In genomic region chr14:114854324-114855054, GRCm38 (mm10) we compare ENCODE assay signal across 8 mouse cellular contexts.
DNase-seq lines count a peak whose midpoint lies in the region; ATAC-seq and TF ChIP-seq lines count a peak whose summit lies in the region.

No protein-coding gene starts in this region.

- peaks cover 19% of the 10 kb centered on the region for H3K4me1 ChIP-seq in embryonic facial prominence, embryonic 13.5 days
- H3K4me1 ChIP-seq in intestine, postnatal 0 days (replicated peaks; ENCODE audit: control insufficient read depth, insufficient read depth, low read length): no peaks in the 10 kb centered on the region
- peaks cover 20% of the 10 kb centered on the region for H3K4me1 ChIP-seq in neural tube, embryonic 11.5 days (ENCODE audit: control insufficient read depth, insufficient read depth, low read length)

- peak; percentile 78 for TF ChIP-seq CTCF in intestine, postnatal 0 days (IDR thresholded peaks at IDR 0.05; ENCODE audit: low read depth)

- peak; percentile 70 for ATAC-seq in CD4-positive, CD25-positive, alpha-beta regulatory T cell, adult 4 months
- ATAC-seq in embryonic facial prominence, embryonic 13.5 days (ENCODE audit: insufficient number of reproducible peaks, insufficient read depth, low FRiP score, low TSS enrichment, low read depth): no peak
- no peak for ATAC-seq in intestine, postnatal 0 days
- ATAC-seq in neural tube, embryonic 11.5 days (ENCODE audit: insufficient read depth, low FRiP score, low TSS enrichment): peak; percentile 54; the same call in 1 of the 2 replicates

- no peak overlapping the region for H3K9ac ChIP-seq in embryonic facial prominence, embryonic 13.5 days
- no peak overlapping the region for H3K9ac ChIP-seq in intestine, postnatal 0 days (ENCODE audit: low read depth, low read length)
- no peak overlapping the region for H3K9ac ChIP-seq in neural tube, embryonic 11.5 days (ENCODE audit: low read length)

- intact Hi-C loops in heart, postnatal 25 days (cut with DNase I): loop anchor here (1.0 to 5.0 kb wide), 3 partner anchors 59 to 188 kb away; no protein-coding TSS in a partner anchor

- H3K9me3 ChIP-seq in embryonic facial prominence, embryonic 13.5 days: no peaks in the 10 kb centered on the region
- no peaks in the 10 kb centered on the region for H3K9me3 ChIP-seq in intestine, postnatal 0 days (ENCODE audit: control insufficient read depth)
- H3K9me3 ChIP-seq in neural tube, embryonic 11.5 days (ENCODE audit: control insufficient read depth, low read length): no peaks in the 10 kb centered on the region

- H3K36me3 ChIP-seq in embryonic facial prominence, embryonic 13.5 days: no peaks in the 10 kb centered on the region
- H3K36me3 ChIP-seq in intestine, postnatal 0 days (ENCODE audit: control insufficient read depth, insufficient read depth): no peaks in the 10 kb centered on the region
- H3K36me3 ChIP-seq in neural tube, embryonic 11.5 days (ENCODE audit: control insufficient read depth, insufficient read depth, low read length): no peaks in the 10 kb centered on the region

- peak overlapping the region; percentile 22; the same call in 1 of the 2 replicates for H3K4me2 ChIP-seq in embryonic facial prominence, embryonic 13.5 days
- no peak overlapping the region for H3K4me2 ChIP-seq in intestine, postnatal 0 days (replicated peaks; ENCODE audit: low read depth)
- no peak overlapping the region for H3K4me2 ChIP-seq in neural tube, embryonic 11.5 days (ENCODE audit: low read depth)

- no peak overlapping the region for H3K27ac ChIP-seq in embryonic facial prominence, embryonic 13.5 days
- no peak overlapping the region for H3K27ac ChIP-seq in intestine, postnatal 0 days (ENCODE audit: low read depth, low read length)
- H3K27ac ChIP-seq in neural tube, embryonic 11.5 days (ENCODE audit: low read depth, low read length): peak overlapping the region; percentile 11; the same call in 1 of the 2 replicates

- DNase-seq in 3134 (ENCODE audit: extremely low read depth, insufficient read length, low spot score): peak; percentile 0
- peak; percentile 34 for DNase-seq in neural tube, embryonic 11.5 days (ENCODE audit: low spot score)
- DNase-seq in left cerebral cortex, adult 9 months (ENCODE audit: low spot score in 2 of 2): no peak
- DNase-seq in heart, postnatal 25 days (ENCODE audit: low spot score): no peak
- no peak for DNase-seq in thymus, postnatal 36 days

- H3K4me3 ChIP-seq in embryonic facial prominence, embryonic 13.5 days: no peak overlapping the region
- no peak overlapping the region for H3K4me3 ChIP-seq in intestine, postnatal 0 days (ENCODE audit: low read depth, low read length)
- no peak overlapping the region for H3K4me3 ChIP-seq in neural tube, embryonic 11.5 days (ENCODE audit: low read depth, low read length)

- H3K27me3 ChIP-seq in embryonic facial prominence, embryonic 13.5 days: 0 out of 2 replicates have a peak, but pooled peaks cover 3% of the 10 kb centered on the region
- no peaks in the 10 kb centered on the region for H3K27me3 ChIP-seq in intestine, postnatal 0 days (replicated peaks; ENCODE audit: control insufficient read depth, insufficient read depth, low read length)
- no peaks in the 10 kb centered on the region for H3K27me3 ChIP-seq in neural tube, embryonic 11.5 days (ENCODE audit: control insufficient read depth, insufficient read depth, low read length)

- 21% methylated on average over 9 of the region's 9 CpGs for WGBS in embryonic facial prominence, embryonic 13.5 days
- WGBS in intestine, postnatal 0 days: 28% methylated on average over 9 of the region's 9 CpGs
- WGBS in neural tube, embryonic 11.5 days: 23% methylated on average over 9 of the region's 9 CpGs

Comparison
In these comparisons a context has a peak if more than half of its experiments do, and no peak if none do; other contexts are left out.
1. DNase-seq: peak in 3134 (single experiment) and neural tube, embryonic 11.5 days (single experiment); none in left cerebral cortex, adult 9 months (0 of 2), heart, postnatal 25 days (single experiment) and thymus, postnatal 36 days (0 of 2).
2. ATAC-seq: peak in CD4-positive, CD25-positive, alpha-beta regulatory T cell, adult 4 months (single experiment) and neural tube, embryonic 11.5 days (single experiment); none in embryonic facial prominence, embryonic 13.5 days (single experiment) and intestine, postnatal 0 days (single experiment).